Mouse (Mus musculus) testis, adult 2 months (tissue): ENCODE measurements around the gene Dnajc30.

Source experiments
- CTCF ChIP-seq: fragments of 200-500 bp; IDR thresholded peaks from 2 replicates; pipeline ENCODE4 v1.5.1; 2012; ENCODE audit warnings: low read depth, mild to moderate bottlenecking, inconsistent platforms, low read length, moderate library complexity; ENCODE audit not compliant: control insufficient read depth, insufficient read depth, insufficient replicate concordance
- POLR2A ChIP-seq: fragments of 200-500 bp; IDR thresholded peaks from 2 replicates; pipeline ENCODE4 v1.6.1; 2012; ENCODE audit warnings: low read depth, mild to moderate bottlenecking, inconsistent platforms, low read length, moderate library complexity; ENCODE audit not compliant: control insufficient read depth

GRCm38 (mm10) chr5:135076931-135077505 lies 13.0 kb downstream of the Dnajc30 start:
- TF ChIP-seq CTCF: no peak
- no peak for TF ChIP-seq POLR2A
